Comparison of ENCODE assay signal across 23 mouse cellular contexts in genomic region chr11:80278054-80278453, GRCm38 (mm10). TPM values are rescaled to one million over a fixed set of nuclear protein-coding genes. Genes with fewer than 3 reads are reported as not detected.
DNase-seq lines count a peak whose midpoint lies in the region; ATAC-seq and TF ChIP-seq lines count a peak whose summit lies in the region.
"Had no signal": no experiment of that assay in that cellular context is flagged by ENCODE, and none has a peak within 500 bp of the region (broad histone marks: within the 10 kb centered on the region; RNA-seq: fewer than 3 reads in every experiment).

No protein-coding gene starts in this region.

- no peaks in the 10 kb centered on the region for H3K36me3 ChIP-seq in forebrain, postnatal 0 days (ENCODE audit: insufficient read depth)
- H3K36me3 ChIP-seq in forebrain, embryonic 10.5 days (replicated peaks): no peaks in the 10 kb centered on the region
- H3K36me3 ChIP-seq: embryonic facial prominence, embryonic 15.5 days; forebrain, embryonic 15.5 days; G1E; heart, embryonic 12.5 days; hindbrain, embryonic 10.5 days had no signal

- no peak overlapping the region for H3K4me3 ChIP-seq in forebrain, postnatal 0 days (ENCODE audit: low read depth, low read length)
- H3K4me3 ChIP-seq in forebrain, embryonic 10.5 days: no peak overlapping the region
- H3K4me3 ChIP-seq in left cerebral cortex, adult 2 months: no peak overlapping the region
- H3K4me3 ChIP-seq: embryonic facial prominence, embryonic 15.5 days; erythroblast, embryonic 14.5 days; forebrain, embryonic 15.5 days; gastrocnemius, adult 2 months; heart, embryonic 12.5 days; hindbrain, embryonic 10.5 days had no signal

- WGBS in forebrain, postnatal 0 days: 70% methylated on average over 2 of the region's 2 CpGs
- 71% methylated on average over 2 of the region's 2 CpGs for WGBS in forebrain, embryonic 10.5 days

- ATAC-seq in forebrain, postnatal 0 days: peak; percentile 23; the same call in 1 of the 2 replicates
- ATAC-seq in megakaryocyte, adult 5-6 weeks (ENCODE audit: poor library complexity, severe bottlenecking): no peak
- ATAC-seq: CD4-positive, CD25-positive, alpha-beta regulatory T cell, adult 4 months; forebrain, embryonic 15.5 days had no signal

- no peak for DNase-seq in forebrain, postnatal 0 days
- no peak for DNase-seq in forebrain, embryonic 10.5 days (ENCODE audit: extremely low spot score, low spot score)
- DNase-seq in left cerebral cortex, adult 2 months (ENCODE audit: extremely low spot score in 1 of 2, low spot score in 2 of 2): no peak
- DNase-seq in left cerebral cortex, adult 11 months (ENCODE audit: low spot score): no peak
- DNase-seq in right cerebral cortex, adult 18-20 months: peak; percentile 40
- no peak for DNase-seq in right cerebral cortex, postnatal 36 days (ENCODE audit: low spot score in 2 of 2)
- DNase-seq: adrenal gland, postnatal 14 days; B cell, adult 2 months; cerebellum, adult 18-20 months; cerebellum, adult 9-11 months; cerebellum, postnatal 36 days; embryo, embryonic 11 days; gastrocnemius, adult 2 months; gastrocnemius, postnatal 25 days had no signal

- H3K4me2 ChIP-seq in forebrain, postnatal 0 days (ENCODE audit: low read depth): no peak overlapping the region
- H3K4me2 ChIP-seq: embryonic facial prominence, embryonic 15.5 days; forebrain, embryonic 15.5 days; heart, embryonic 12.5 days; hindbrain, embryonic 14.5 days had no signal

- H3K27me3 ChIP-seq in forebrain, postnatal 0 days (ENCODE audit: insufficient read depth, low read length): no peaks in the 10 kb centered on the region
- H3K27me3 ChIP-seq in forebrain, embryonic 10.5 days (ENCODE audit: poor library complexity, severe bottlenecking): no peaks in the 10 kb centered on the region
- H3K27me3 ChIP-seq: embryonic facial prominence, embryonic 15.5 days; forebrain, embryonic 15.5 days; heart, embryonic 12.5 days had no signal

- no peaks in the 10 kb centered on the region for H3K9me3 ChIP-seq in forebrain, postnatal 0 days (ENCODE audit: low read length)
- H3K9me3 ChIP-seq in forebrain, embryonic 10.5 days: peaks cover 7% of the 10 kb centered on the region; the same call in 1 of the 2 replicates
- H3K9me3 ChIP-seq: embryonic facial prominence, embryonic 15.5 days; forebrain, embryonic 15.5 days had no signal

- no peak overlapping the region for H3K9ac ChIP-seq in forebrain, postnatal 0 days
- H3K9ac ChIP-seq: embryonic facial prominence, embryonic 15.5 days; forebrain, embryonic 15.5 days; heart, embryonic 12.5 days; hindbrain, embryonic 14.5 days had no signal

- intact Hi-C loops in left cerebral cortex, adult 2 months (cut with DNase I): no loop called here

- no peak for TF ChIP-seq CTCF in forebrain, postnatal 0 days (IDR thresholded peaks at IDR 0.05; ENCODE audit: low read depth)
- no peak for TF ChIP-seq CTCF in left cerebral cortex, adult 2 months (IDR thresholded peaks at IDR 0.05)

- H3K4me1 ChIP-seq in forebrain, postnatal 0 days (ENCODE audit: insufficient read depth): no peaks in the 10 kb centered on the region
- H3K4me1 ChIP-seq in forebrain, embryonic 10.5 days: no peaks in the 10 kb centered on the region
- H3K4me1 ChIP-seq: embryonic facial prominence, embryonic 15.5 days; forebrain, embryonic 15.5 days; heart, embryonic 12.5 days; hindbrain, embryonic 10.5 days had no signal

- H3K27ac ChIP-seq in forebrain, postnatal 0 days (ENCODE audit: low read depth, low read length): 0 out of 2 replicates have a peak overlapping the region, but pooled peaks have one; percentile 29
- H3K27ac ChIP-seq in forebrain, embryonic 10.5 days: no peak overlapping the region
- peak overlapping the region; percentile 60; the same call in 1 of the 2 replicates for H3K27ac ChIP-seq in left cerebral cortex, adult 2 months
- H3K27ac ChIP-seq: embryonic facial prominence, embryonic 15.5 days; forebrain, embryonic 15.5 days; gastrocnemius, adult 2 months; hindbrain, embryonic 10.5 days; hindbrain, embryonic 14.5 days had no signal

RNA-seq across cellular contexts. Expression of gene Rhbdl3, which starts 22.7 kb away (rescaled TPM):
- total RNA-seq in forebrain, postnatal 0 days (2014; rRNA removed): 3.8 and 6.7 TPM in 2 replicates
- 2.5 and 2.8 TPM in 2 replicates for polyA plus RNA-seq in forebrain, postnatal 0 days (2015; fragmentation: Nextera tagmentation; extraction: Ambion mirVana)
- polyA plus RNA-seq in forebrain, embryonic 10.5 days (2016; fragmentation: Nextera tagmentation; extraction: Ambion mirVana): 3.1 and 3.6 TPM in 2 replicates
- total RNA-seq in left cerebral cortex, adult 2 months (2021): 10 to 100 TPM; 22.9 to 27.7 TPM
- 0.11 and 1.5 TPM in 2 replicates for total RNA-seq in megakaryocyte, adult 5-6 weeks (2015)
- total RNA-seq in megakaryocyte, adult 5-6 weeks (2017): 0.11 TPM in 1 of 2 replicates, not detected in the other
- polyA plus RNA-seq: erythroblast, embryonic 14.5 days had no signal
